Mouse (Mus musculus) left cerebral cortex, postnatal 36 days (tissue): ENCODE results near the gene Clic5. TPM values are rescaled to one million over a fixed set of nuclear protein-coding genes. Genes with fewer than 3 reads are reported as not detected.

Source experiments
- DNase-seq, 2 experiments: peaks; one replicate each; pipeline ENCODE4 v3.0.0; 2021 to 2022; ENCODE audit warnings: low spot score in 2 of 2, mixed read lengths in 1 of 2
- intact Hi-C: fragments of 180-260 bp; cut with DNase I; formaldehyde crosslinking; loops from one replicate; pipeline ENCODE4 v1.15.1; 2025
- total RNA-seq, 2 experiments: library from RNA; stranded (reverse); gene quantifications; 2 replicates each; pipeline ENCODE4 v1.2.3; 2021

Clic5 gene
- total RNA-seq, 2 experiments from 2014 or later, result 4.0 to 4.8 TPM

DNA sequence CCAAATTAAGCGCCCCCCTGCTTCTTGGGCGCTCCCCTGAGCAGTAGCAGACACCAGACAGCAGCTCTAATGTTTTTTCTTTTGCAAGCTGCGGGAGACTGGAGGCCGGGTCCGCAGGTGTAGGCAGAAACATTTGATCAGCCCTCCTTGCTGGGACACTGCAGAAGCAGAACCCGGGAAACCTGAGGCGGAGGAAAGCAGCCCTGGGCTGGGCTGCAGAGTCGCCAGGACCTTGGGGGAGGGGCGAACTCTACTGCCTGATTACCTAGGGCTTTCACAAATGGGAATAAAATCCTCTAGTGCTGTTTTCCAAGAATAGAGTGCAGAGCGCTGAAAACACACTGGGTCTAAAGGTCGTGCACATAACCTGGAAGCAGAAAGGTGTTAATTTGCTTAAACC, 1.3 kb downstream of the Clic5 start:
- DNase-seq, result no peak
- intact Hi-C loops, result no loop called here

DNA sequence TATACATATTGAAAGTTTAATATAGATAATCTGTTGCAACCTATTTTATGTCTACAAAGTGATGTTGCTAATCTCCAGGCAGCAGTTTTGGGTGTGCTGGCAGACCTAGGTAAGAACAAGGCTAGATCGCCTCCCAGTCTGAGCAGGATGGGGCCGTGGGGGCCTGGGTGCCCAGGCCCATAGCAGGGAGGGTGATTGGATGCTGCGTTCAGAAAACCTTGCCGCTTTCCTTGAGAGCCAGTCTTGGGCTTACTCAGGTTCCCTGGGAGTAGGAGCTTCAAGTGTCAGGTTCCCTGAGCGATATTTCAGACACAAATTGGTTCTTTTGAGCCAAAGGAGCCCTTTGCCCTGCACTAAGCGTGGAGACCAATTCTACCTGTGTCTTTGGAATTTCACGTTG, 1.9 kb downstream of the Clic5 start:
- no peak for DNase-seq
- intact Hi-C loops, result no loop called here

DNA sequence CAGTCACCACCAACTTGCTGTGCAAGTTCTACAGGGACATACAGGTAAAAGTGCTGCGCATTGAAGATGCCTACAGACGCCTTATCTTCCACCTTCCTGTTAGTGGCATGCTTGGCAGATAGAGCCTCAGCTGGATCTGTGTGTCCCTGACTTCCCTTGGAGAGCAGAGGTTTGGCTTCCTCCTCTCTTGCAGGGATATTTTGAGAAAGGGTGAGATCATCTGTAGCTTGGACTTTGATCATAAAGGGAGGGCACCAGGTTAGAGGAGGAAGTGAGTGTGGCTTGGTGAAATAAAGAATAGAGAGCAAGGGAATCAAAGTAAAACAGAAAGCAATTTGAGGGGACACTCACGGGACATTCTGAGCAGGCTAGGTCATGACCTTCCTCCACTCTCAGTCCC, 4.6 kb downstream of the Clic5 start:
- DNase-seq, result no peak
- intact Hi-C loops, result no loop called here

DNA sequence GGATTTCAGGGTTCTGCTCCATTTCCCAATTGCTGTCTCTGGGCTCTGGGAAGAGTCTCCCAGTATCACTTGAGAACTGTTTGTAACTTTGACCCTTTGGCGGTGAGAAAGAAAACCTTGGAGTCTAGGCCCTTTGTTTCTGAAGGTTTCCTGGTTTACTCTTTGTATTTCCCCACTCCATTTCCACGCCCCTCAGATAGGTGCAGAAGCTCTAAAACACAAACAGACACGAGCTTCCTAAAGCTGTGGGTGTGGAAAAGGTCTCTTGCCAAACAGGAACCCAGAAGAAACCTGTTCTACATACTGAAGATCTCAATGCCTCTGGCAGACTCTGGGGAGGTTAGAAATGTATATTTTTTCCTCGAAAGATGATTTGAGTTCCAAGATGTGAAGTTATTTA, 10.8 kb downstream of the Clic5 start:
- intact Hi-C loops, result no loop called here
- DNase-seq, result no peak

DNA sequence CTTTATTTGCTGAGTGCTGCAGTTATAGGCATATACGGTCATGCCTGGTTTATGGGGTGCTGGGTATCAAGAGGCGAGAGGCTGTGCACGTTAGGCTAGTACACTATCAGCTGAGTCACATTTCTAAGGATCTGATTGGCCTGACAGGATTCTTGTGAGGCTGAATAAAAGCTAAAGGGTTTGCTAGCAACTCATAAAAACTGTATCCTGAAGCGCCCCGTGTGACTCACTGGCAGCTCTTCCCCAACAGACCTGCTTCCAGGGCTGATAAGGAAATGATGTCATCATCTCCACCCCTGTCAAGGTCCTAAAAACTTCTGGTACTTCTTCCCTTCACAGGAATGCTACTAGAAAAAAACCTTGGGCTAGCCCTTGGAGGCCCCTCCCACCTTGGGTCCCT, 14.6 kb downstream of the Clic5 start:
- DNase-seq, result no peak
- intact Hi-C loops, result no loop called here

DNA sequence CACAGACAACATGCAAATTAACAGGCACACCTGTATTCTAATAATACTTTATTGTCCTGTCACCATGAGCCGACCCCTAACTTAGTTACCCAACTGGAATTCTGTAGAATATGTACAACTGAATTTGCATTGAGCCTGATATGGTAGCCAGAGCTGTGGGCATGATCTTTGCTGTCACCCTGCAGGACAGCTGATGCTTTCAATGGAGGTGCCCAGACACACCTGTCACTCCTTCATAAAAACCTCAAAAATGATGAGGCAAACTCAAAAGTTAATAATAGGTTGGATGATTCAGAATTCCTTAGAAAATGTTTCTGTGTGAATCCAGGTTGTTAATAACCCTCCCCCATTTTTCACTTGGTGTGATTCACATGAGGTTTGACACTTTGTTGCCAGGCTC, 16.4 kb downstream of the Clic5 start:
- intact Hi-C loops, result no loop called here
- no peak for DNase-seq

DNA sequence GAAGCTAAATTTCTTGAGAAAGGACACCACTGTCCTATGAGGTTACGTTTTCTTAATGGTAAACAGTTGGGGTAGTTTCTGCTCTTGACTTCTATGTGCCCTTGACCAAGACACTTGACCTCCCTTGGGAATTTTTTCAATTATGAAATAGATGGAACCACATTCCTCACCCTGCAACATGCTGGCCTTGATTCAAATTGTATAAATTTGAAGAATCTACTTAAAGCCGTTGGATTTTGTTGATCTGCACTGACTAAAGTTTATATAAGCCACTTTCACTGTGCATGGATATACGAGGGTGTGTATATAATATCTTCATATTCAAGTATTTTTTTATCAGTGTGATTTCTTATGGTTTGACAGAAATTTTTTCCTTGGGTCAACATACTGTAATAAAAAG, 17.2 kb downstream of the Clic5 start:
- no peak for DNase-seq
- intact Hi-C loops, result no loop called here

DNA sequence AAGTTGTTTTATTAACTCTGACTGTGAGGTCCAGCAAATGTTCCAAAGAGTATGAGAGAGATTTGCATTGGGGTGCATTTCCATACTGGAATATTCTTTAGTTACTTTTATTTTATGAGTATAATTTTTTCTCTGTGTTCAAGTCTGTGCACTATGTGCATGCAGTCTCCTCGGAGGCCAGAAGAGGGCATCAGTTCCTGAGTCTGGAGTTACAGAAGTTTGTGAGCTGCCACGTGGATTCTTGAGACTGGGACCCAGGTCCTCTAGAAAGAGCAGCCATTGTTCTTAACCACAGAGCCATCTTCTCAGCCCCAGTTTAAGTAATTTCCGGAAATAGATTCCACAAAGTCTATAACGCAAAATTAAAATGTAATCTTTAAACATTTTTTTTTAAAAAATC, 20.5 kb downstream of the Clic5 start:
- no peak for DNase-seq
- intact Hi-C loops, result no loop called here

DNA sequence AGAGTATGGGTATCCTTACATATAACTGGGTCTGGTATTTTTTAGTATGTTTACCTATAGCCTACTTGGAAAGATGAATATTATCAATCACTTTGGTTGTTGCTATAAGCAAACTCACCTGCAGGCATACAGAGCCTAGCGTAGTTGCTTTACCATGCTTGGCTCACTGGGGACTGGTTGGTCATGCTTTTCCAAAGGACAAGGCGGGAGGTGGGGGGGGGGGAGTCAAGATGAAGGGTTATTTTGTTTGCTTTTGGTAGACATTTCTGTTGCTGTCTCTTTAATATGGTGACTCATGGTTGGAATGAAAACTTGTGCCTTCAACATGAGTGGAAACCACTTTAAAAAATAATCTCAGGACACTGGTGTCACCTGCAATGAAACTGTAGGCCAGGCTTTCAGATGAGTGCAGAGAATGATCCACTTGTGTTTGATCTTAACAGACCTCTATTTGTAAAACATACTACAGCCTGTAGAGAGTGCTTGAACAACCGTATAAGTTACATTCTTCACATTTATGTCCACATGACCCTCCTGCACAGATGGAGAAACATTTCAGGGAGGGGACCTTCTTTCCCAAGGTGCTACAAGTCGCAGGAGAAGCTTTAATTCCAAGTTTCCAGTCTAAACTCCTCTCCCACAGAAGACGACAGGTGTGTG, 24.7 kb downstream of the Clic5 start:
- intact Hi-C loops, result no loop called here

DNA sequence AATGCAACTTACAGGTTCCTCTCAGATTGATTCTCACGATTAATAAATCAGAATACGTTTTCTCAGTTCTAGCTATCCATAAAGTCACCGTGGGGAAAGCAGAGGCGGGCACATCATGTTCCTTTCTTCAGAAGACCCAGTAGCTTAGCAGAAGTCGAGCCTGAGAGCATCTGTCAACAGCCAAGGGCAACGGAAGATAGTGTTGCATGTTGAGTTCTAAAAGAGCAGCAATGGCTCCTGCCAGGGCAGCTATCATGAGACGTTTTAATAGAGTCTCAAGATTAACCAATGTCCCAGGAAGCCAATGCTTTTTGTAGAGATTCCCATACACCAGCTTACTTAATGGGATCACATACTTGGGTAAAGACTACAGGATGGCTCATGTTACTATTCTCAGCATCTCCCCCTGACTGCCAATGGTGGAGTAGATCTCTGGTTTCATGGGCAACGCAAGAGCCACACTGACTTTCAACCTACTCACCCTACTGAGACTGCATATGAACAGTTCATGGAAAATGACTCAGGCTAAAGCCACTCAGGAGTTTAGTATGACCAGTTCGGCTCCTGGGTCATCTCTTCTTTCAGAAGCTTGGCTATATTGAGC, 26.9 kb downstream of the Clic5 start:
- intact Hi-C loops, result no loop called here
- DNase-seq, result no peak

More for the DNA sequence above, 24.7 kb downstream of the Clic5 start:
- no peak for DNase-seq

DNA sequence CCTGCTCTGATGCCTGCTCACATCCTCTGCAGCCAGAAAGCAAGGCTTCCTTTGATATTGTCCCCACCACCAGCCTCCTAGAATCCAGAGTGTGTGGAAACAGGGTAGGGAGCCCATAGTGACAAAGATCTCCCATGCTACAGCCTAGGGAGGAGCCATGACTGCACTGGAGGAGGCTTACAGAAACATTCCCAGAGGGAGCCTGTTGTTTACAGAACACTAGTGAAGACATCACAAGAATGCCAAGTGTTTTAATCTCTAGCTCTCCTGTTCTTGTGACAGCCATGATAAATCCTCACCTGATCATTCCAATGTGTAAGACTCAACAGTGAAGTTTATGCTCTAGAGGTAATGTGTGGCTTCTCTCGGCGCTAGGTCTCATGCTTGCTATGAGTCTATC, 28.8 kb downstream of the Clic5 start:
- intact Hi-C loops, result no loop called here
- no peak for DNase-seq

DNA sequence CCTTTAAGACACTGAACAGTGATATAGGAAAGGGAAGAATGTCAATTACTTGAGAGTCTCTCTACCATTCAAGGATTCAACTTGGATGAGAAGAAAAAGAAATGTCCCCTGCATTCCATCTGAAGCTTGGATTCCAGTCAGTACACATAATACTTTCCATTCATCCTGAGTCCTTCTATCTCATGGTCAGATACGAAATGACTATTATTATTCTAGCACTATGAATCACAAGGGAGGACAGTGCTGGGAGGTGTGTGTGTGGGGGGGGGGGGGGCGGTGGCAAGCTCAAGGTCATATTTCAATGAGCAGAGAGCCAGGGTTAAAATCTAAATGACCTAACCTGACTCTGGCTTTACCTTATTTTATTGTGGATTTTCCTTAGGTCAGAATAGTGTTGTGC, 31.6 kb downstream of the Clic5 start:
- intact Hi-C loops, result no loop called here
- no peak for DNase-seq

DNA sequence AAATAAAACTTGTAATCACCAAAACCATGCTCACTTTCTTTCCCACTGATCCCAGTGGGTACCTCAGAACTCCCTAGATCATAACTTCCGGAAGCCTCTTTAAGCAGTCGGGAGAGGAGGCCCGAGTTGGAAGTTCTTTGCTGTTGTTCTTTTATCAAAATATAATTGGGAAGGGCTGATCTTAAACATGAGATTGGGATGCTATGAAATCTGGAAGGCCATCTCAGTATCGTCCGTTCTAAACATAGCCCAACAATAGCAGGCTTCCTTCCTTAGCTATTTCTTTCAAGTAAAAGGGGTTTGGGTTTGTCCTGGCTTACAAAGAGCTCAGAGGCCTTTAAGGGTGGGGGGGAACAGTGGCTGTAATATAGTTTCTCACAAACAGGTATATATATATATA, 40.0 kb downstream of the Clic5 start:
- intact Hi-C loops, result no loop called here
- no peak for DNase-seq

DNA sequence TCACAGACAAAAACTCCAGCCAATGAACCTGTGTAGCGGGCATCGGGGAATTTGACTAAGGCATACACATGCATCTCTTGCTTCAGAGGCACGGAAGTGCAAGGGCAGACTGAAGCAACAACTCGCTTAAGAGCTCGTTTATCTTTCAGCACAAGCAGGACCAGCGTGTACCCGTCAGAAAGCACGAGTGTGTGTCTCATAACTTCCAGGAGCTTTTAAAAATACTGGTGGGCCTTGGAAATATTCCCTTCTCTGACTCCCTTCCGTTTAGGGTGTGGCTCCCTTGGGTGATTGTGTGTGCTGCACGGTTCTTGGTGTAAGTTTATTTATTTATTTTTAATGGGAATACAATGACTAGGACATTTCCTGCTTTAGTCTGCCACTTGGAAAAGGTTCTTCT, 41.7 kb downstream of the Clic5 start:
- no peak for DNase-seq

DNA sequence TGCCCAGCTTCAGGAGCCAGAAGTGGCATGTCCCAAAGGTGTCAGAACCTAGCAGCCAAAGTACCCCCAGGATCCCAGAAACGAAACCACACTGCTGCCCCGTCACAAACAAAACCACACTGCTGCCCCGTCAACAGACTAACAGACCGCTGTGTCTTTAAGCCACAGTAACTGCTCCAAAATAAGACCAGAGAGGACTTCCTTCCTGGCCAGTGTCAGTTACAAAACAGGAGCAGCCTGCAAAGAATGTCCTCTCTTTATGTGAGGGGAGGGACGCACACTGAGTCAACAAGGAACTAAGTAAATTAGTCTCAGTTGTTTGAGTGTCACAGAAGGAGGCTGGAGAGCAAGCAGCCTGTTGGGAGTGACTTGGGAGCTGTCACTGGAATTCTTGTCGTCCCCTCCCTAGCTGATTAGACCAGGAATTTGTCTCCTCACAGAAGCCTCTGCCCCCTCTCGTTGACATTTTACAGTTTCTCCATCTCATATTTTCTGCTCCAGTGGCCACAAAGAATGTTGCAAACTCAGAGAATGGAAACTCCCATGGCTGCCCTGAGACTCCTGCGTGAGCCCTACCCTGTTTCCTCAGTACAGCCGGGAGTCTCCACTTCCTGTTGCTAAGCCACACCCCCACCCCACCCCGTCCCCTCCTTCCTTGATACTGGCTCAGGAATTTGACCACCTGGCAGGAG, 50.8 kb downstream of the Clic5 start:
- DNase-seq, result no peak
- intact Hi-C loops, result no loop called here

More for the DNA sequence above, 41.7 kb downstream of the Clic5 start:
- intact Hi-C loops, result no loop called here

DNA sequence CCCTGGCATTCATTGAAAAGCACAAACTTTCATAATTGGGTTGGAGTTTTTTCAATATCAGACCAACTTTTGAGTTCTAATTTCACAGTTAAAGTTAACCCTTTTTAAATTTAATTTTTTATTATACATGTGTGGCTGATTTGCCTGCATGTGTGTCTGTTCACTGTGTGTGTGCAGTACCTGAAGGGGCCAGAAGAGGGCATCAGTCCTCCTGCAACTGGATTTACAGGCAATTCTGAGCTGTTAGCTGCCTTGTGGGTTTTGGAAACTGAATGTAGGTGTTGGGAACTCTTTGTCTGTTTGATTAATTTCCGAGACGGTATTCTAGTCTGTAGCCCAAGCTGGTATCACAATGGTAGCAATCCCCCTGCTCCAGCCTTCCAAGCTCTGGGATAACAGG, 52.4 kb downstream of the Clic5 start:
- no peak for DNase-seq
- intact Hi-C loops, result no loop called here

DNA sequence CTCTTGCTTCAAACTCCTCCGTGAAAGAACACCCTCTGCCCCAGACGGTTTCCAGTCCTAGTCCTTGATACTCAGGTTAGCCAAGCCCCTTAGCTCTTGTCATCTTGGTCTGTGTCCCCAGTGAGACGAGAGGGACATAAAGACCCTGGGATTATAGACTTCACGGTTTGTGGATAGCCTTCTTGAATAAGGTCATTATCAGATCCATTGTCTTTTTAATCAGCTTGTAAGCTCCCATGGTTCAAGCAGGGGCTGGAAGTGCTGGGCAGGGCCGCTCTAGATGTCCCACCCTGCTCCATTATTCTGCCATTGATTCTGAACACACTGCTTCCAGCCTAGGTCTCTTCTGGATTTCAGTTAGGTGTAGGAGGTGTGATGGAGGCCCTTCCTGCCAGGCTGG, 55.7 kb downstream of the Clic5 start:
- DNase-seq, result no peak
- intact Hi-C loops, result no loop called here

DNA sequence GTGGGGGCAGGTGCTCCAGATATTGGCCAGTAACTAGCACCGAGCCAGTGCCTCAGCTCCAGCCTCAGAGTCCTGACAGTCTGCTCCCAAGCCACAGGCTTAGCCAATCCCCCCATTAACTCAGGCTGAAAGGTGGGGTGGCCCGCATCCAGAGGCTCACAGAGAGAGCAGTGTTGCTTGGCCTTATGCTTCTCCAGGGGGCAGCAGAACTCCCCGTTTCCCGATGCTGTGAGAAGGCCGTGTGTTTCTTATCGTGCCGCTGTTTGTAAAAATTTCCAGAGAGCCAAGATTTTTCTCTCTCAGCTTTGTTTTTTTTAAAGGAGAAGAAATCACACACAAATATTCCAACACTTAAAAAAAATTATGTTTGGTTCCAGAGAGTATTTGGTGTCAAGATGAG, 56.2 kb downstream of the Clic5 start:
- no peak for DNase-seq

DNA sequence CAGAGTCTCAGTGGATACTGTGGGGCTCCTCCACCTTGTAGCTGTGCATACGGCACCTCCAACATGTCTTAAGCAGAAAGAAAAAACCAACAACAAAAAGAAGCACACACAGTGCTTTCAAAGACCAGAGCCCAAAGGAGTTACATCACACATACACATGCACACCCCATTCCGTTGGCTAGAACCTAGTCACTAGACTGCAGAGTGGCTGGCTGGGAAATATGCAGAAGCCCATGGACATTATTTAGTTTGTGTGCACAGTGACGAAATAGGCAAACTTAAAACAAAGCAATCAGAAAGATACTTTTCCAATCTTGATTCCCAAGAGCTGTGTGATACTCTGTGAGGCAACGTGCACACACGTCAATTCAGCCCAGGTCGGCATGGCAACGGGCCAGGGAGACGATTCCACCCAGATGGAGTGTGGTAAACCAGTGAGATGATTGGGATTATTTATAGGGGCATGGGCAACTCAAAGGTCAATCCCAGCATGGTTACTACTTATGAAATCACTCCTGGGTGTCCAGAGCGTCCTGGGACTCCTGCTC, 57.8 kb downstream of the Clic5 start:
- intact Hi-C loops, result no loop called here
- no peak for DNase-seq

More for the DNA sequence above, 56.2 kb downstream of the Clic5 start:
- intact Hi-C loops, result no loop called here

DNA sequence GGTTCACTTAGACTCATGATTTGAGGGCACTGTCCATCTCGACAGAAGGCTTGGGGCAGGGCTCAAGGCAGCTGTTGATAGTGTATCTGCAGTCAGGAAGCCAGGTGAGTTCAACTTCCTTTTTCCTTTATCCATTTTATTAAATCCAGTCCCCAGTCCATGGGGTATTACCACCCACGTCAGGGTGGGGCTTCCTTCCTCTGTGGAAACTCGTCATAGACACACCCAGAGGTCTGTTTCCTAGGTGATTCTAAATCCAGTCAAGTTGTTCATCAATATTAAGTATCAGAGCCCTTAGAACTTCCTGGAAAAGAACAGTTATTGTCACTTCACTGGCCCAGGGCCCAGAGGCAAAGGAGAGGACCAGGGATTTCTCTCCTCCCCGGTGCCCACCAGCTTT, 61.2 kb downstream of the Clic5 start:
- intact Hi-C loops, result no loop called here
- DNase-seq, result no peak

DNA sequence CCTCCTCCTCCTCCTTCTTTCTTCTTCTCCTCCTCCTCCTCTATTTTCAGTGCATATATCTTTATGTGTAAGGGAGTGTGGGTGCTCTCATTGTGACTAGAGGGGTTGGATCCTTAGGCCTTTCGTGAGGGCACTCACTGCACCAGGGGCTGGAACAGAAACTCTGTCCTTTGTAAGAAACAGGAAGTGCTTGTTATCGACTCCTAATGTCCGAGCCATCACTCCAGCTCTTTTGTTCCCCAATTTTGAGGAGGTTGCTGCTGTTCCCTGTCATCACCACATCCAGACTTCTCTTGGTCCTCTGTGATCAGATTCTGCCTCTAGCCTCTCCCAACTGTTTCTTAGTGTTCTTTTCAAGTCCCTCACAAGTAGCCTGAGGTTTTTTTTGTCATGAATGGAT, 64.3 kb downstream of the Clic5 start:
- intact Hi-C loops, result loop anchor here (10.0 kb wide), 1 partner anchor 368 kb away; no protein-coding TSS in a partner anchor
- DNase-seq, result no peak
